In the genomic region with DNA sequence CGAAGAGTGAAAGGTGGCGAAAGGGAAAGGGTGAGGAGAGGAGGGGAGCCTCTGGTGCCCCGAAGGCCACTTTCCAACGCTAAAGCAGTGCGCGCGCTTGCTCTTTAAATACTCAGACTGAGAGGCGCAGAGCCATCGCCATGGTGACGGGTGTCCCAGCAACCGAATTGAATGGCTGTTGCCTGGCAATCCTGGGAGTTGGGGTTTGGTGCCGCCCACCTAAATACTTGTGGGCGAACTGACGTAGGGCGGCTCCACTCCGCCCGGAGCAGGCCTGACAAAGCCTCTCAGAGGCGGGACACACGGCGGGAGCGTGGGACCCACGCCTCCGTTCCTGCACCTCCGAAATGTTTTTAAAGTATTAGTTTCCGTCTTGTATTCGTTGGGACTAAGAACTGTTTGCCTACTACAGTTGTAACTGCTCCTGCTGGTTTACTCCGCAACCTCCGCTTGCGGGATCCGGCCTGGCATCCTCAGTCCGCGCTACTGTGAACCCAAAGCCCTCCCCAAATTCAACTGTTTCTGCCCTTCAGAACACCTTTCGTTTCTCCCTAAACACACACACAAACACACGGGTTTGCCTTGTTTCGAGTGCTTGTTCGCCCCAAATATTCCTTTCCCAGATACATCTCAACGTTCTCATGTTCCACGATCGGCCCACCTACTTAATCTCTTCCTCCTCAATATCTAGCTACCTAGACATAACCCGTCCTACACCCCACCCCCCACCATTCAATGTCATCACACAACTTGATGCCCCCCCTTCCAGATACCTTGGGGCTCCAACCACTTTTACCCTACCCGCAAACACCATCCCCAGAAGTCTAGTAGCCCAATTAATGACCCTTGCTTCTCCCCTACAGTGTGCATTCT, we compare ENCODE assay signal across 8 mouse cellular contexts. TPM values are rescaled to one million over a fixed set of nuclear protein-coding genes. Genes with fewer than 3 reads are reported as not detected.
DNase-seq lines count a peak whose midpoint lies in the region; ATAC-seq and TF ChIP-seq lines count a peak whose summit lies in the region.

No protein-coding gene starts in this region.

- peaks cover 33% of the 10 kb centered on the region for H3K4me1 ChIP-seq in G1E (ENCODE audit: insufficient read depth, low read depth, low read length)
- peaks cover 4% of the 10 kb centered on the region; the same call in 1 of the 2 replicates for H3K4me1 ChIP-seq in lung, adult 2 months (ENCODE audit: control insufficient read depth, insufficient read depth, low read length)
- peaks cover 32% of the 10 kb centered on the region for H3K4me1 ChIP-seq in neural tube, embryonic 14.5 days (ENCODE audit: control insufficient read depth, insufficient read depth, low read length)

- H3K27me3 ChIP-seq in G1E (ENCODE audit: insufficient read depth, low read length): peaks cover 90% of the 10 kb centered on the region
- H3K27me3 ChIP-seq in neural tube, embryonic 14.5 days (ENCODE audit: control insufficient read depth, insufficient read depth, low read length): no peaks in the 10 kb centered on the region

- no peaks in the 10 kb centered on the region for H3K36me3 ChIP-seq in G1E (replicated peaks)
- no peaks in the 10 kb centered on the region for H3K36me3 ChIP-seq in neural tube, embryonic 14.5 days (ENCODE audit: control insufficient read depth, insufficient read depth, low read length)

- peak; percentile 56 for DNase-seq in G1E (ENCODE audit: low spot score)
- peak; percentile 86 for DNase-seq in brain, embryonic 18.5 days (ENCODE audit: low read depth, low spot score)
- peak; percentile 93 for DNase-seq in forelimb bud, embryonic 11.5 days (ENCODE audit: low read depth, low spot score)
- peak; percentile 94 for DNase-seq in layer of hippocampus, adult 8-10 months (ENCODE audit: low spot score in 2 of 2)
- DNase-seq in lung, adult 2 months: peak; percentile 91
- DNase-seq in thymus, postnatal 10 days (ENCODE audit: low spot score in 2 of 2): peak; percentile 16 to 23

- ATAC-seq in G1E (ENCODE audit: extremely low read depth, insufficient number of reproducible peaks, low FRiP score, poor library complexity, severe bottlenecking): no peak
- ATAC-seq in hematopoietic stem cell, adult 5-6 weeks (replicated peaks in 1 of 2; ENCODE audit: insufficient read depth in 1 of 2, low FRiP score in 2 of 2, low TSS enrichment in 1 of 2, low read depth in 1 of 2, poor library complexity in 2 of 2, severe bottlenecking in 2 of 2): peak; percentile 54 to 64
- ATAC-seq in neural tube, embryonic 14.5 days (ENCODE audit: low read depth): peak; percentile 78

- TF ChIP-seq POLR2A in lung, adult 2 months (IDR thresholded peaks at IDR 0.05; ENCODE audit: borderline replicate concordance, extremely low read depth, low read depth, low read length): peak; percentile 69; the same call in 1 of the 2 replicates

- H3K9me3 ChIP-seq in G1E (replicated peaks): no peaks in the 10 kb centered on the region
- H3K9me3 ChIP-seq in neural tube, embryonic 14.5 days (ENCODE audit: control insufficient read depth, low read length): no peaks in the 10 kb centered on the region

- TF ChIP-seq CTCF in G1E (IDR thresholded peaks at IDR 0.05; ENCODE audit: low read depth, low read length): no peak
- TF ChIP-seq CTCF in lung, adult 2 months (IDR thresholded peaks at IDR 0.05; ENCODE audit: insufficient read depth, low read length): no peak

- 6% methylated on average over 41 of the region's 41 CpGs for WGBS in lung, adult 2 months
- WGBS in neural tube, embryonic 14.5 days: 3% methylated on average over 41 of the region's 41 CpGs

- peak overlapping the region; percentile 83 for H3K27ac ChIP-seq in neural tube, embryonic 14.5 days (ENCODE audit: low read depth, low read length)

- peak overlapping the region; percentile 57 for H3K4me2 ChIP-seq in neural tube, embryonic 14.5 days (ENCODE audit: low read depth, low read length)

- peak overlapping the region; percentile 63 for H3K9ac ChIP-seq in neural tube, embryonic 14.5 days (replicated peaks; ENCODE audit: low read depth, low read length)

- H3K4me3 ChIP-seq in G1E (ENCODE audit: low read depth, low read length): peak overlapping the region; percentile 65; the same call in 1 of the 2 replicates
- peak overlapping the region; percentile 55 for H3K4me3 ChIP-seq in lung, adult 2 months (replicated peaks; ENCODE audit: extremely low read depth, low read depth, low read length)
- H3K4me3 ChIP-seq in neural tube, embryonic 14.5 days (ENCODE audit: low read depth, low read length): peak overlapping the region; percentile 40

RNA-seq across cellular contexts. Expression of gene Mtx1, which starts 0.7 kb away (rescaled TPM):
- 42.6 and 54.5 TPM in 2 replicates for total RNA-seq in G1E (2014; fragmentation: Nextera tagmentation)
- 82.5 and 100 TPM in 2 replicates for total RNA-seq in G1E (2017)
- polyA plus RNA-seq in G1E (2012): 311 and 404 TPM in 2 replicates
- 52.1 and 81.3 TPM in 2 replicates for total RNA-seq in hematopoietic stem cell, adult 5-6 weeks (2017)
- 10 to 100 TPM; 85.4 to 96.0 (median 94.4) TPM for total RNA-seq in layer of hippocampus, adult 8-10 months (2022)
- 107 and 110 TPM in 2 replicates for polyA plus RNA-seq in lung, adult 2 months (2012; rRNA removed)
- 147 and 151 TPM in 2 replicates for polyA plus RNA-seq in neural tube, embryonic 14.5 days (2014; fragmentation: Nextera tagmentation; extraction: Ambion mirVana)

RNA-seq across cellular contexts. Expression of gene Muc1, which starts 1.3 kb away (rescaled TPM):
- total RNA-seq in G1E (2014; fragmentation: Nextera tagmentation) (0.34 TPM in 1 of 2 replicates, not detected in the other), G1E (2017) (0.06 and 0.16 TPM in 2 replicates)
- polyA plus RNA-seq in G1E (2012): not detected in 2 replicates
- 0.44 and 1.7 TPM in 2 replicates for total RNA-seq in hematopoietic stem cell, adult 5-6 weeks (2017)
- 1 to 10 TPM in 2 of 4 experiments, under 1 TPM in 2; 0.37 to 1.7 (median 1.2) TPM for total RNA-seq in layer of hippocampus, adult 8-10 months (2022)
- polyA plus RNA-seq in lung, adult 2 months (2012; rRNA removed): 294 and 354 TPM in 2 replicates
- polyA plus RNA-seq in neural tube, embryonic 14.5 days (2014; fragmentation: Nextera tagmentation; extraction: Ambion mirVana): 0.90 and 1.4 TPM in 2 replicates

RNA-seq across cellular contexts. Expression of gene Thbs3, which starts 12.6 kb away (rescaled TPM):
- total RNA-seq in G1E (2014; fragmentation: Nextera tagmentation) (1.5 and 2.4 TPM in 2 replicates), G1E (2017) (3.1 and 3.4 TPM in 2 replicates)
- polyA plus RNA-seq in G1E (2012): 0.49 and 0.67 TPM in 2 replicates
- 0.38 TPM in 1 of 2 replicates, not detected in the other for total RNA-seq in hematopoietic stem cell, adult 5-6 weeks (2017)
- 10 to 100 TPM; 27.4 to 40.7 (median 35.3) TPM for total RNA-seq in layer of hippocampus, adult 8-10 months (2022)
- polyA plus RNA-seq in lung, adult 2 months (2012; rRNA removed): 134 and 139 TPM in 2 replicates
- 34.7 and 36.6 TPM in 2 replicates for polyA plus RNA-seq in neural tube, embryonic 14.5 days (2014; fragmentation: Nextera tagmentation; extraction: Ambion mirVana)

RNA-seq across cellular contexts. Expression of gene Krtcap2, which starts 18.2 kb away (rescaled TPM):
- 105 and 132 TPM in 2 replicates for total RNA-seq in G1E (2014; fragmentation: Nextera tagmentation)
- total RNA-seq in G1E (2017): 86.4 and 106 TPM in 2 replicates
- 145 and 167 TPM in 2 replicates for polyA plus RNA-seq in G1E (2012)
- 108 and 186 TPM in 2 replicates for total RNA-seq in hematopoietic stem cell, adult 5-6 weeks (2017)
- total RNA-seq in layer of hippocampus, adult 8-10 months (2022): 10 to 100 TPM; 73.9 to 82.9 (median 79.4) TPM
- 189 and 252 TPM in 2 replicates for polyA plus RNA-seq in lung, adult 2 months (2012; rRNA removed)
- 206 and 240 TPM in 2 replicates for polyA plus RNA-seq in neural tube, embryonic 14.5 days (2014; fragmentation: Nextera tagmentation; extraction: Ambion mirVana)

RNA-seq across cellular contexts. Expression of gene Trim46, which starts 18.6 kb away (rescaled TPM):
- total RNA-seq in G1E (2014; fragmentation: Nextera tagmentation) (1.8 and 10.1 TPM in 2 replicates), G1E (2017) (0.64 and 0.76 TPM in 2 replicates)
- 2.7 and 2.8 TPM in 2 replicates for polyA plus RNA-seq in G1E (2012)
- 3.4 and 3.8 TPM in 2 replicates for total RNA-seq in hematopoietic stem cell, adult 5-6 weeks (2017)
- total RNA-seq in layer of hippocampus, adult 8-10 months (2022): 10 to 100 TPM; 74.0 to 89.3 (median 80.2) TPM
- polyA plus RNA-seq in lung, adult 2 months (2012; rRNA removed): 11.0 and 11.8 TPM in 2 replicates
- polyA plus RNA-seq in neural tube, embryonic 14.5 days (2014; fragmentation: Nextera tagmentation; extraction: Ambion mirVana): 61.6 and 70.7 TPM in 2 replicates

Comparison
In these comparisons a context has a peak if more than half of its experiments do, and no peak if none do; other contexts are left out.
1. DNase-seq: peak in every context shown above with its lines; median percentile 94 in layer of hippocampus, adult 8-10 months; 93 in forelimb bud, embryonic 11.5 days; 91 in lung, adult 2 months; 86 in brain, embryonic 18.5 days; 56 in G1E; 20 in thymus, postnatal 10 days.
2. RNA of gene Thbs3, which starts 12.6 kb away (total RNA-seq): 27.4 to 40.7 TPM in layer of hippocampus, adult 8-10 months; 1.5 to 3.4 TPM in G1E and 0.38 TPM in hematopoietic stem cell, adult 5-6 weeks; every median in the first group is over 4 times any median in the second.
3. Peak in every context shown above with its lines, with median percentiles within 50 percentile points of each other: H3K4me3 ChIP-seq.